Mouse (Mus musculus) cerebellum, adult 2 months (tissue): ENCODE results near the gene Tsen54.

Experiments used
- CTCF ChIP-seq: fragments of 200-500 bp; IDR thresholded peaks from 2 replicates; pipeline ENCODE4 v1.5.1; 2011; ENCODE audit warnings: low read depth, mild to moderate bottlenecking, control low read depth, low read length, moderate library complexity, borderline replicate concordance; ENCODE audit not compliant: insufficient read depth
- POLR2A ChIP-seq: fragments of 200-500 bp; IDR thresholded peaks from 2 replicates; pipeline ENCODE4 v1.6.1; 2011; ENCODE audit warnings: low read length, control low read depth, borderline replicate concordance; ENCODE audit not compliant: insufficient read depth

DNA sequence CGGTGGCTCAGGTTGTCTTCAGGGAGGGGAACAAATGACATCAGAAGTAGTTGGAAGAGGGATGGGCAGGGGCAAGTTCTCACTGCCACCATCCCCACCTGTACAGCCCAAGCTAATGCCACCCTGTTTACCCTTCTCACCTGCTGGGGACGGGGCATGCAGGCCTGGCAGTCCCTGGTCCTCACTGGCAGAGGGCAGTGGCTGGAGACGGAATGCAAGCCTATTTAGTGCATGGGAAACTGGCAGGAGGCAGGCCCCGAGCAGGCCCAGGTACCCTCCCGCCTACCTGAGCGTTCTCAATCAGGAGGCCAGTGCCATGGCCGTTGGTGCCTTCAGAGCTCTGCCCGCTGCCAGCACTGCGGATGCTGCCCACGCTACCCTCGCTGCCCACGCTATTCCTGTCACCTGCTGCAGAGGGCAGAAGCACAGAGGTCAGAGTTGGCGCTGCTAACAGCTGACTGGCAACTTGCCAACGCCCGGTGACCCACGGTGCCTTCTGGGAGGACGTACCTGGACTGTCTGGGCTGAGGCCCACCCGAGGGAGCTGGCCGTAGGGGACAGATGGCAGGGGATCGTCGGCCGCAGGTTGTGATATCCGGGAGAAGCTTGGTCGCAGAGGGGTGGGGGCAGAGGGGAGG, 11.3 kb upstream of the Tsen54 start:
- no peak for TF ChIP-seq CTCF
- TF ChIP-seq POLR2A, result no peak
